Mouse (Mus musculus) liver, embryonic 16.5 days (tissue): ENCODE data around the gene Sipa1l2. TPM values are rescaled to one million over a fixed set of nuclear protein-coding genes. Genes with fewer than 3 reads are reported as not detected.
A peak's percentile ranks its signal among the peaks of the same experiment; 100 is the strongest.

ENCODE experiments used
- ATAC-seq: fragments of 200-750 bp; cut with Nextera tagmentation; 2 replicates; pipeline ENCODE4 v1.8.0; 2017; ENCODE audit warnings: low read depth, mild to moderate bottlenecking, moderate number of reproducible peaks, moderate library complexity
- H3K27ac ChIP-seq: fragments of 300-500 bp; sonication (generic); 2 replicates; pipeline ENCODE4 v1.5.1; 2014; ENCODE audit warnings: mild to moderate bottlenecking, low read length
- H3K27me3 ChIP-seq: fragments of 300-500 bp; sonication (generic); 2 replicates; pipeline ENCODE4 v1.6.1; 2014; ENCODE audit warnings: low read depth, low read length, mixed read lengths; ENCODE audit not compliant: control insufficient read depth, insufficient read depth
- H3K36me3 ChIP-seq: fragments of 300-500 bp; sonication (generic); 2 replicates; pipeline ENCODE4 v1.6.1; 2014; ENCODE audit warnings: mild to moderate bottlenecking; ENCODE audit not compliant: control insufficient read depth, insufficient read depth
- H3K4me1 ChIP-seq: fragments of 300-500 bp; sonication (generic); 2 replicates; pipeline ENCODE4 v1.6.1; 2014; ENCODE audit warnings: low read depth, low read length, mixed read lengths; ENCODE audit not compliant: control insufficient read depth
- H3K4me2 ChIP-seq: fragments of 300-500 bp; sonication (generic); 2 replicates; pipeline ENCODE4 v1.6.1; 2014; ENCODE audit warnings: low read depth, low read length, mixed read lengths
- H3K4me3 ChIP-seq: fragments of 300-500 bp; sonication (generic); 2 replicates; pipeline ENCODE4 v1.5.1; 2014; ENCODE audit warnings: low read depth, mild to moderate bottlenecking, low read length
- H3K9ac ChIP-seq: fragments of 300-500 bp; sonication (generic); 2 replicates; pipeline ENCODE4 v1.6.1; 2014; ENCODE audit warnings: low read depth, low read length
- H3K9me3 ChIP-seq: fragments of 300-500 bp; sonication (generic); replicated peaks from 2 replicates; pipeline ENCODE4 v1.6.1; 2016; ENCODE audit warnings: low read length; ENCODE audit not compliant: control insufficient read depth
- WGBS: fragments of 180-500 bp; shearing (Covaris S2); extraction: QIAGEN DNeasy Blood & Tissue Kit; methylation state at CpG from one replicate; pipeline ENCODE4 v1.1.7; 2014; ENCODE audit not compliant: insufficient replicate concordance; 5-methylcytosine and 5-hydroxymethylcytosine counted together
- polyA plus RNA-seq: library from polyadenylated mRNA; unstranded; fragments of >200 nt; fragmentation: Nextera tagmentation; extraction: Ambion mirVana; gene quantifications from 2 replicates; pipeline ENCODE4 v1.2.1, GENCODE M21; 2015

The Sipa1l2 gene
- 0.83 and 1.1 TPM in 2 replicates for polyA plus RNA-seq

DNA sequence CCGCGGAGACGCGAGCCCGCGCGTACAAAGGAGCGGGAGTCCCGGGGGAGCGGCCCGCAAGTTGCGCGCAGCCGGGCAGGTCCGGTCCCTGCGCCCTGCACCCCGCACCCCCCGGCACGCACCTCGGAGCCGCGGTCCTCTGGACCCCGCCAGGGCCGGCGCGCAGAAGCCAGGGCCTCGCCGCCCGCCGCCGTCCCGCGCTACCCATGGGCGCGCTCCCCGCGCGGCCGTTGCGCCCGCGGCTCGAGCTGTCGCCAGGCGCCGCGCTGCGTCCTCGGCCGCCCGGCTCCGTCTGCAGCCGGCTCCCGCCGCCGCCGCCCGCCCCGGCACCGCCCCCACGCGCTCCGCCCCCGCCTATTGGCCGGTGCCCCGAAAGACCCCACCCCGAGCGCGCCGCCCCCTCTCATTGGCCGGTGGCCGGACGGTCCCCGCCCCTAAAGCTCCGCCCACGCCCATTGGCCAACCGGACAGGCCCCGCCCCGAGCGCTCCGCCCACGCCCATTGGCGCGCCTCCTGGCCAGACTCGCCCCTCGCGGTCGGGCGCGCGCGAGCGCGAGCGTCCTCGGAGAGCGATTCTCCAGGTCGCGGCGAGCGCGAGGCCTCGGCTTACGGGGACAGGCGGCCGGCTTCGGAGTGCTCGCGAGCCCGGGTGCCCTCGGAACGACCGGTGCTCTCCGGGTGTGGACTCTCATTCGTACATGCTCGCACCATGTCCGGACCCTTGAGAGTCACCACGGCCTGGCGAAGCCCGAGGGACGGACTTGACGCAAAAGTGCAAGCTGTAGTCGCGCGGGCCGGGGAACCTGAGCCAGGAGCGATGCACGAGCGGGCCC is at the start of gene Sipa1l2:
Sipa1l2 (minus strand) TSS at position 276 of the 833 bp plus-strand sequence.
- Histone ChIP-seq H3K27me3 (peaks cover 25% of the 10 kb centered on the region), H3K36me3 (no peaks in the 10 kb centered on the region), H3K9ac (peak within 1 kb of the TSS; percentile 57), H3K9me3 (no peaks in the 10 kb centered on the region), H3K4me2 (peak within 1 kb of the TSS; percentile 81), H3K4me1 (peaks cover 14% of the 10 kb centered on the region), H3K27ac (no peak within 1 kb of the TSS), H3K4me3 (peak within 1 kb of the TSS; percentile 63)
- ATAC-seq: peak; percentile 92
- WGBS: under 1% methylated on average over 118 of the region's 129 CpGs

DNA sequence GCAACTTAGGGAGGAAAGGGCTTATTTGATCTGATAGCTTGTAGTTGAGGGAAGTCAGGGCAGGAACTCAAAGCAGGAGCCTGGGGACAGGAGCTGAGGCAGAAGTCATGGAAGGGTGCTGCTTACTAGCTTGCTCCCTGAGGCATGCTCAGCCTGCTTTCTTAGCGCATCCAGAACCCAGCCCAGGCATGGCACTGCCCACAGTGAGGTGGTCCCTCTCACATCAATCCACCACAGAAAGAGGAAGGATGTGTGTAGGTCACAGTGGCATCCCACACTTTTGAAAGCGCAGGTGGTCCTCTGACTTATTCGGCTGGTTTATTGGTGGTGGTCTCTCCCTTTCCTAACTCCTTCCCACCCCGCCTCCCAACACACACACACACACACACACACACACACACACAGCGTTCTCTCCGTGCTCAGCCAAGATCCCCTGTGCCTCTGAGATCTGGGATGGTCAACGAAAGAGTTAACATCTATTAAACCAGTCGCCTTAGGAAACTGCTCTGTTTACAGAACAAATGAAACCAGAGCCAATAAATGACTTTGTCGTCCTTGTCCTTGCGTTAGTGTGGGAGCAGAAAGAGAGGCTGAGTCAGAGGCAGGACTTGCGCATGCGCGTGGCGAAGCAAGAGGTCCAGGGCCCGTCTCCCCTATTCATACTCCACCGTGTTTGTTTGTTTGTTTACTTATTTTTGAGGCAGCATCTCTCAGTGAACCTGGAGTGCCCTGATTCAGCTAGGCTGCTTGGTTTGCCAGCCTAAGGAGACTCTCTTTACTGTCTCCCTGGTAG is 49.1 kb upstream of the Sipa1l2 start:
- WGBS: 65% methylated on average over 16 of the region's 16 CpGs
- Histone ChIP-seq H3K36me3 (no peaks in the 10 kb centered on the region), H3K27me3 (no peaks in the 10 kb centered on the region), H3K4me1 (peaks cover 4% of the 10 kb centered on the region; the same call in 1 of the 2 replicates), H3K4me2 (no peak overlapping the region), H3K9ac (no peak overlapping the region), H3K4me3 (no peak overlapping the region), H3K27ac (no peak overlapping the region), H3K9me3 (no peaks in the 10 kb centered on the region)
- no peak for ATAC-seq

DNA sequence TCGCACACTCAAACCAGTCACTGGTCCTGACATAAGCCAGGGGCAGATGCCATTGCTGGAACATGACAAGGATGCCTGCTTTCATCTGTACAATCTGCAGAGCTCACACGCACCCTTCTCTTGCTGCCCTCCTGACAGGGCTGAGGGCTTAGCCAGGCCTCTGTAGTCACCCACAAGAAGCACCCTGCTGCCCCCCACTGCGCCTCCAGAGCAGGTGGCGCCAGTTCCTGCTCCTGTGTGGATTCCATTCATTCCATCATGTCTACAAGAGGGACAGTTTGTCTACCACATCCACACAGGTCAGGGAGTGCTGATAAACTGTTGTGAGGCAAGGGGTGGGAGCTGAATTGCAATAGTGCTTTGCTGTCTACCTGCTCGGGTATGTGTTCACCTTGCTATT is 47.3 kb upstream of the Sipa1l2 start:
- H3K4me3 ChIP-seq: no peak overlapping the region
- H3K27me3 ChIP-seq: no peaks in the 10 kb centered on the region
- peaks cover 4% of the 10 kb centered on the region; the same call in 1 of the 2 replicates for H3K4me1 ChIP-seq
- WGBS: 55% methylated on average over 5 of the region's 5 CpGs
- no peaks in the 10 kb centered on the region for H3K36me3 ChIP-seq
- no peak overlapping the region for H3K4me2 ChIP-seq
- no peak overlapping the region for H3K27ac ChIP-seq
- ATAC-seq: no peak
- H3K9ac ChIP-seq: no peak overlapping the region
- no peaks in the 10 kb centered on the region for H3K9me3 ChIP-seq

DNA sequence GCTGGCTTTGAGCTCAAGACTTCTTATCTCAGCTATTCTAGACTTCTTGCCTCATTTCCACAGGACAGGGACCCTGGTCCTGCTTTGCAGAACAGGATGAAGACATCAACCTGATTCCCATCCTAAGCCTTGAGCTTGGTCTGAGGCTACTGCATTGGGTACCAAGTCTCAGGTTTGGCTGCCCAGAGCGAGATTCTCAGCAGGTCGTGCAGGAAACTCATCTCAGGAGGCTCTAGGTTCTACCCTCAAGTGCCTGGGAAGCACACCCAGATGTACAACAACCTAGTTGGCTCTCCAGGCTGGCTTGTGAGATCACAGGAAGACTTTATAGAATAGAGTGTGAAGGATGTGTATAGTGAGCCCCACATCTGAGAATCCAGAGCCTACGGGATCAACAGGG is 46.4 kb upstream of the Sipa1l2 start:
- peaks cover 4% of the 10 kb centered on the region; the same call in 1 of the 2 replicates for H3K4me1 ChIP-seq
- WGBS: 69% methylated on average over 3 of the region's 3 CpGs
- no peaks in the 10 kb centered on the region for H3K9me3 ChIP-seq
- no peak overlapping the region for H3K4me2 ChIP-seq
- H3K4me3 ChIP-seq: no peak overlapping the region
- ATAC-seq: no peak
- no peaks in the 10 kb centered on the region for H3K27me3 ChIP-seq
- H3K27ac ChIP-seq: no peak overlapping the region
- no peaks in the 10 kb centered on the region for H3K36me3 ChIP-seq
- H3K9ac ChIP-seq: no peak overlapping the region

DNA sequence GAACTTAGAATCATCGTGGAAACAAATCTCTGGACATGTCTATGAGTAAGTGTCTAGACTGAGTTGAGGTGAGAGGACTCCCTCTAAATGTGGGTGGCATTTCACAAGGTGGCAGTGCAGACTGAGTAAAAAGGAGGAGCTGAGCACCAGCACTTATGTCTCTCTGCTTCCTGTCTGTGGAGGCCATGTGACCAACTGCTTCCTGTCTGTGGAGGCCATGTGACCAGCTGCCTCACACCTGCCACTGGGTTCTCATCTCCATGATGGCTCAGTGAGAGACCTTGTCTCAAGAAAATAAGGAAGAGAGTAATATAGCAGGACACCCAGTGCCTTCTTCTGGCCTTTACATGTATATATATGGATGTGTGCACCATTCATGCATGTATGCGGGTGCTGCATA is 43.9 kb upstream of the Sipa1l2 start:
- H3K4me1 ChIP-seq: no peaks in the 10 kb centered on the region
- WGBS: 77% methylated on average over 2 of the region's 2 CpGs
- H3K27me3 ChIP-seq: no peaks in the 10 kb centered on the region
- H3K4me2 ChIP-seq: no peak overlapping the region
- H3K9ac ChIP-seq: no peak overlapping the region
- H3K4me3 ChIP-seq: no peak overlapping the region
- no peaks in the 10 kb centered on the region for H3K9me3 ChIP-seq
- no peaks in the 10 kb centered on the region for H3K36me3 ChIP-seq
- ATAC-seq: no peak
- H3K27ac ChIP-seq: no peak overlapping the region

DNA sequence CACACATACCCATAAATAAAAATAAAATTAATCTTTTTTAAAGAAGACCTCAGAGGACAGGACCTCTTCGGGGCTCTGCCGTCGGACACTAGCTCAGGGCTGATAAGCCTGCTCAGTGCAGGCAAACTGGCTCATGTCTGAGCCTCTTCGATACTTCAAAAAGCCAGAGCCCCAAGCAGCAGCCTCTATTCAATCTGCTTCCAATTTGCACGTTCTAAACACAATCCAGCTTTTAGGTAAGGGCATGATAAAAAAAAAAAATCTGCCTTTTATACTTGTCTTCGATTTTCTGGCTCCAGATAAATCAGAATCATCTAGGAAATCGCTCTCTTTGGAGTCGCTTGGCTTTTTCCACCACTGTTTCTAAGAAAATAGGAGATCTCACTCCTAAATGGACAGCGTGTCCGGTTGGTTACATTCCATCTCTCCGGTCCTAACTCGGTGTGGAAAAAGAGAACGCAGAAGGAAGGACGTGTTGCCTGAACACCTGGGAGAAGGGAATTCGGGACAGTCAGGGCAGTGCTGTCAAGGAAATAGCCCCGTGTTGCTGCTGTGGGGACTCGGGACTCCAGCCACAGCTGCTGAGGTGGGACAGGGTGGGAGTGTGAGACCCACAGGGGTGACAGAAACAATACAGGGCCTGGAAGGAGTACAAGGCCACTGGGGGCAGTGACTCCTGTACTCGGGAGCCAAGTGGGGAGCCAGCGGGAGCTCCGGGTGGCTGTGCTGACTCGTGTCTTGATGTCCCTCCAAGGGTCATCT is 42.4 kb upstream of the Sipa1l2 start:
- Histone ChIP-seq H3K27ac (no peak overlapping the region), H3K4me1 (no peaks in the 10 kb centered on the region), H3K27me3 (no peaks in the 10 kb centered on the region), H3K4me2 (no peak overlapping the region), H3K36me3 (no peaks in the 10 kb centered on the region), H3K4me3 (no peak overlapping the region), H3K9ac (no peak overlapping the region), H3K9me3 (no peaks in the 10 kb centered on the region)
- ATAC-seq: no peak
- 71% methylated on average over 21 of the region's 21 CpGs for WGBS

DNA sequence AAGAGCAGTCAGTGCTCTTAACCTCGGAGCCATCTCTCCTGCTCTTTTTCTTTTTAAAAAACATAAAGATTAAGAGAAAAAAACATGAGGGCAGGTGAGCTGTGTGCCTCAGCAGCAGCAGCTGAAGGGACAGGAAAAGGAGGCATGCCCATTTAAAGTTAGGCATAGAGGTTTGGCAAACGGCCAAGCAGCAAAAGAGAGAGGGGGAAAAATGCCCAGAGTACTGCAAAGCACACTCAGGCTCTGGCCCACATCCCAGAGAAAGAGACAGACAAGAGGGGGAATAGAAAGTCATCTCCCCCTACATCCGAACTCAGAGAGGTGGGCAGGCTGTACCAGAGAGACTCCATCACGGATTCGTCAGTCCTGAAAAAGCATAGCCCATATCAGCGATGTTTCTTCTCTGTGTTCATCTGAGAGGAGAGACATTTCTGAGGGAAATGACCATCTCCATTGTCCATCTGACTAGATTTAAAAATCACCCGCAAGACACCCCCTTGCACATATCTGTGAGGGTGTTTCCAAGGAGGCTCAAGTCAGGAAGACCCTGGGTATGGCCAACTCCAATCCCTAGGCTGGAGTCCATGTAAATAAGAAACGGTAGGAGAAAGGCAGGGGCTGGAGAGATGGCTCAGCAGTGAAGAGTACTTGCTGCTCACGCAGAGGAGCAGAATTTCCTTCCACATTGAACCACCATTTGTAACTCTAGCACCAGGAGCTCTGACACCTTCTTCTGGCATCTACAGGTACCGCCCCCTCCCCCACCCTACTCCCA is 41.6 kb upstream of the Sipa1l2 start:
- WGBS: 69% methylated on average over 10 of the region's 10 CpGs
- Histone ChIP-seq H3K27ac (no peak overlapping the region), H3K9me3 (no peaks in the 10 kb centered on the region), H3K4me1 (no peaks in the 10 kb centered on the region), H3K4me2 (no peak overlapping the region), H3K9ac (no peak overlapping the region), H3K27me3 (no peaks in the 10 kb centered on the region), H3K4me3 (no peak overlapping the region), H3K36me3 (no peaks in the 10 kb centered on the region)
- ATAC-seq: no peak

DNA sequence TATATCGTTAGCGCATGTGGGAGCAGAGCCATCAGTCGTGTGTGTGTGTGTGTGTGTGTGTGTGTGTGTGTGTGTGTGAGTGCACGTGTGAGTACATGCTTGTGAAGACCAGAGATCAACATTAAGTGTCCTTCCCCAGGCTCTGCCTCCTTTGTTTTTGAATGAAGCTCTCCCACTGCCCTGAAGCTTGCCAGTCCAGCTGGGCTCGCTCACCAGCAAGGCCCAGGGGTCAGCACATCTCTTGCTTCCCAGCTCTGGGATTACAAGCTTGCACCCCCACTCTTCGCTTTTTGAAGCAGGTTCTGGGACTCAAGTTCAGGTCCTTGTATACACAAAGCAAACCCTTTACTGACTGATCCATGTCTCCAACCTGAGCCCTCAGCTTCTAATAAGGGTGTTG is 40.1 kb upstream of the Sipa1l2 start:
- H3K27me3 ChIP-seq: no peaks in the 10 kb centered on the region
- no peaks in the 10 kb centered on the region for H3K36me3 ChIP-seq
- no peak for ATAC-seq
- no peak overlapping the region for H3K4me2 ChIP-seq
- no peak overlapping the region for H3K4me3 ChIP-seq
- no peak overlapping the region for H3K27ac ChIP-seq
- no peak overlapping the region for H3K9ac ChIP-seq
- WGBS: 75% methylated on average over 6 of the region's 6 CpGs
- no peaks in the 10 kb centered on the region for H3K4me1 ChIP-seq
- no peaks in the 10 kb centered on the region for H3K9me3 ChIP-seq
